Mouse (Mus musculus) heart, postnatal 14 days (tissue): ENCODE results near the gene Hivep3. TPM values are rescaled to one million over a fixed set of nuclear protein-coding genes. Genes with fewer than 3 reads are reported as not detected.

Source experiments
- DNase-seq, 2 experiments: peaks; one replicate each; pipeline ENCODE4 v3.0.0; 2021 to 2022
- intact Hi-C: fragments of 180-260 bp; cut with DNase I; formaldehyde crosslinking; loops from one replicate; pipeline ENCODE4 v1.15.1; 2025
- total RNA-seq, 2 experiments: library from RNA; stranded (reverse); gene quantifications; 2 replicates each; pipeline ENCODE4 v1.2.3; 2021

Gene Hivep3
- total RNA-seq, 2 experiments from 2014 or later, result 5.7 to 6.3 TPM

DNA sequence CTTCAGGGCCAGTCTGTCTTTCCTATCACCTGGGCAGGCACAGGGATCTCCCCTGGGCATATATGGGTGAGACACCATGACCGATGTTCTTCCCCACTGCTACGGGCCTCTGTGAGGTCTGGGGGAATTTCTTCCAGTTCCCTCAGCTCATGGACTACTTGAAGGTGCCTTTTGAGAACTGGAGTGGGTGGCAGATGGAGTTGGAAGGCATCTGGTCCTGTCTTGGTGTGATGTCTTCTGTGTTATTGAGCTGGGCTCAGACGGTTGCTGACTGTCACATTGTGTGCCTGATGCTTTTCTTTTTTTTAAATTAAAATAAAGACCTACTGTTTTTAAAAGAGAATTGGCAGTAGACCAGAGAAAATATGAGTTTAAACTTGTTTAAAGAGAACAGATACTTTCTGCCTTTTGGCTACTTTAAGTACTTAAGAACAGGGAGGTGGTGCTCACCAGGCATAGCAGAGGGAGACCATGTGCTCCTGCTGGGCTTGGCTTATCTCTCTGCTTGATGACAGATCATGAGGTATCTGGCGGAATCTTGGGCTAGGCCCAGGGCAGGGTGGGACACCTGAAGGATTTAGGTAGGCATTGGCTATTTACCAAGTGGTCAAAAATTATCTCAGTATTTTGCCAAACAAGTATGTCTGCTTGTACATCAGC lies 26.1 kb downstream of the Hivep3 start:
- no peak for DNase-seq
- intact Hi-C loops, result no loop called here

GRCm38 (mm10) chr4:119760820-119761219 lies 27.2 kb downstream of the Hivep3 start:
- DNase-seq, result no peak
- intact Hi-C loops, result no loop called here

DNA sequence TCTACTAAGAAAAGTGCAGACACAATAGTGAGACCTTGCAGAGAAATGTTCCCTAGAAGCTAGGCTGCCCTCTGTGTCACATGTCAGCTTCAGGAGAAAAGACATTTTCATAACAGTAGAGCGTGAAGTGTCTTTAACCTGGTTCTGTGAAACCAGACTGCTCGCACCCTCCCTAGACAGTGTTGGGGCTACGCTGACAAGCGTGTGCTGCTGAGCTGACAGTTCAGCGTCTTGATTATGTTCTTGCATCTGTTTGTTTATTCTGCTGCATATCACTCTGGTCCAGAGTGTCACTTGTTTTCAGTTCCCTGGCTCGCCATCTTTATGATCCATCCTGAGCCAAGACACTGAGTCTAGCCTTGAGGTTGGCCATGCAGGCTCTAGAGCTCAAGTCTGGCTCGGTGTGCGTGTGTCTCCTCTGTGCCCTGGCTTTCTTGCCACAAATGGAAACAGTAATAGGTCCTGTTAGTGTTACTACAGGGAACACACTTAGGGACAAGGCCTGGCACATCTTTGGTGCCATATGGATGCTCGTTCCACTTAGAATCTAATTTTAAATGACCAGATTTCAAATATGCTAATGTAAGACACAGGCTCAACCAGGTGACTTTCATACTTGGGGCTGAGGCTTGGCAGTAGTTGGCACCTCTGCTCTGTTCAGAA lies 28.0 kb downstream of the Hivep3 start:
- no peak for DNase-seq
- intact Hi-C loops, result no loop called here

- no peak for DNase-seq
- intact Hi-C loops, result no loop called here
Measured at GRCm38 (mm10) chr4:119762171-119762570, 28.6 kb downstream of the Hivep3 start.

DNA sequence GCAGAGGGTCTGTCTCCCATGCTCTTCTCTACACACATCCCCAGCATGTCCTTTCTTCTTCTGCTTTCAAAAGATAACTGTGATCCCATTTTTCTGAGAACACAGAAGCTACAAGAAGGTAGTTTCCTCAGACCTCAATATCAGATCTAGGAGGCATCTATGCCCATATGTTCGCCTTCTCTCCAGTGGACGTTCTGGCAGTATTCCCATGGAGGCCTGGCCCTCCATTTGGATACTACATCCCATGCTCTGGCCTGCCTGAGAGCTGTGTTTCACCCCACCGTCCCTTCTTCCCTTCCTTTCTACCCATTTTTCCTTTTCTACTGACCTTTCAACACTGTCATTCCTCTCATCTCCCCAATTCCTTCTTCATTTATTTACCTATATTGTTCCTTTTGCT lies 34.5 kb downstream of the Hivep3 start:
- intact Hi-C loops, result no loop called here
- DNase-seq, result no peak

DNA sequence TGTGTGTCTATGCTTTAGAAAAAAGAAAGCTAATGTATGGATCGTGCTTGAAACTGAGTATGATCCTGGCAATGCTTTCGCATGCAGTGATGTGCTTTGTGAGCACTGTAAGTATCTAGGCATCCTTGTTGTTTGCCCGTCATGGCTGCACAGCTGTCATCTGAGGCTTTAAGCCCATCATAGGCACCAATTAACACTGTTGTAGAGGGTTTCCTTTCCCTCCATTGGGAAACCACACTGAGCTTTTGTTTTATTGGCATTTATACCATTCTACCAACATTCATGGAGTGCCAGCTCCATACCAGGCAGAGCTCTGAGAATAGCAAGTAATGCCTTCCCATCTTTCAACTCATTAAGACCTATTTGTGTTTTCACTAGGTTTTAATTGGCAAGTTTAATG lies 42.3 kb downstream of the Hivep3 start:
- intact Hi-C loops, result no loop called here
- no peak for DNase-seq

- intact Hi-C loops, result no loop called here
- DNase-seq, result no peak
Measured at GRCm38 (mm10) chr4:119777146-119777545, 43.6 kb downstream of the Hivep3 start.

GRCm38 (mm10) chr4:119779561-119780400 lies 46.2 kb downstream of the Hivep3 start:
- intact Hi-C loops, result no loop called here
- DNase-seq, result peak; percentile 15 to 51

DNA sequence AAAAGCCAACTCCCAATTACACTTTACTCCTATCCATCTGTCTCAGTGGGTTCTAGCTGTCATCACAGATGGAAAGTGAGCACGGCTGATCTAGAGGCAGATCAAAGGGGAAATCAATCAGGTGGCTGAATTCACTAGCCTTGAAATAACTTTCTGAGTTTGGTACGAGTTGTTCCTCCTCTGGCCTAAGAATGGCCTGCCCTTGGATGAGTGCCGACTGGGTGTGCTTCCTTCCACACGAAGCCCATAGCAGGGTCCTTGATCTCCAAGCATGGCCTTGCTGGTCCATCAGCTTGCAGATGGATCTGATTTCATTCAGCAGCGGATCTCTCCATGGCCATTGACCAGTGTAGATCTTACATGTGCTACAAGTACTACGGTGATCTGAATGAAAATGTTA lies 47.3 kb downstream of the Hivep3 start:
- intact Hi-C loops, result no loop called here
- no peak for DNase-seq

GRCm38 (mm10) chr4:119784959-119785358 lies 51.4 kb downstream of the Hivep3 start:
- no peak for DNase-seq
- intact Hi-C loops, result no loop called here

- intact Hi-C loops, result no loop called here
- no peak for DNase-seq
Measured at GRCm38 (mm10) chr4:119786307-119786706, 52.7 kb downstream of the Hivep3 start.

DNA sequence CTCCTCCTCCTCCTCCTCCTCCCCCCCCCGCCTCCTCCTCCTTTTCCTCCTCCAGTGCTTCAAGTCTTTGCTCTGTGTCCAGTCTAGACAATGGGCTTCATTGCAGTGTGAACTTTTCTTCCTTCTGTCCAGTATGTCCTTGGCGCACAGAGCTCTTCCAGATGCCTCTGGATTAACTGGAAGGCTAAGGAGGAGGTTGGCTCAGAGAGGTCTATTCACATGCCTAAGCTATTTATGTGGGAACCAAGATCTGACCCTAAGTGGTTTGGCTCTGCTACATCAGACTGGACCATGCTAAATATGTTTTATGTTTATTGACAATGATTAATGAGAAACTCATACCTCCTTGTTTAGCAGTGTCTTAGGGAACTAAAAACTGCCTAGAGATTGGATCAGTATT lies 53.1 kb downstream of the Hivep3 start:
- intact Hi-C loops, result no loop called here
- peak; percentile 9 for DNase-seq

GRCm38 (mm10) chr4:119788746-119789145 lies 55.2 kb downstream of the Hivep3 start:
- no peak for DNase-seq
- intact Hi-C loops, result no loop called here

GRCm38 (mm10) chr4:119789495-119790148 lies 56.0 kb downstream of the Hivep3 start:
- intact Hi-C loops, result no loop called here
- DNase-seq, result no peak

DNA sequence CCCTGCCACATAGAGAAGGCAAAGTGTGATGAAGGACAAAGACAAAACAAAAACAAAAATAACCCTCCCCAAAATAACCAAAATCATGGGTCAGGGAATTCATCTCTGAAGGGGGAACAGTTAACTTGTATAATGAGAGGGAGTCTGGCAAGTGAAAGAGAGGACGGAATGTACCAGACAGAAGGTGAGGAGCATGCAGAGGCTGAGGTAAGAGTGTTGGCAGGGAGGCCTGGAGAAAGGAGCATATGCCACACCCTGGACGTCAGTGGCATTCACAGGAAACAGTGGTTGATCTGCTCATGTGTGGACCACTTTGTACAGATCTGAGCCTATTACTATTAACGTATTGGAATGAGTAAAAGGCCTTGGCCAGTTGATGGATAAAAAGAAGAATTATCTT lies 65.3 kb downstream of the Hivep3 start:
- DNase-seq, result no peak
- intact Hi-C loops, result no loop called here

- intact Hi-C loops, result loop anchor here (5.0 kb wide), 1 partner anchor 174 kb away; no protein-coding TSS in a partner anchor
- DNase-seq, result no peak
Measured at GRCm38 (mm10) chr4:119806556-119806955, 73.0 kb downstream of the Hivep3 start.

GRCm38 (mm10) chr4:119807359-119807758 lies 73.8 kb downstream of the Hivep3 start:
- no peak for DNase-seq
- intact Hi-C loops, result loop anchor here (5.0 kb wide), 1 partner anchor 175 kb away; no protein-coding TSS in a partner anchor

DNA sequence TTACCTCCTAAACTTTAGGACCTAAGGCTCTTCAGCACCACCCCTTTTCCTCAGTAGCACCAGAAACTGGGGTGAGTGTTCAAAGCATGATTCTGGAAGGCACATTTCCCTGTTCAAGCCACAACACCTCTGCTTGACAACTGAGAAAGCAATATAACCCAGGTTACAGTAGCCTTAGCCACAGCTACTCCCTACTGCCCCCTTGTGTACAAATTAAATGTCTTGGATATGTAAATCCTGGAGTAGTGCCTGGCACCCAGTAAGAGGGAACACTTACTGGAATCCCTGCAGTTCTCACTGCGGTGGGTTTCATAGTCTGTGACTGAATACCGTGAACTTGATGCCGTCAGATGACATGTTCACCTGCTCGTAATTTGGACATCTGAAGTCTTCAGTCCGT lies 75.7 kb downstream of the Hivep3 start:
- intact Hi-C loops, result loop anchor here (5.0 kb wide), 1 partner anchor 177 kb away; no protein-coding TSS in a partner anchor
- no peak for DNase-seq

DNA sequence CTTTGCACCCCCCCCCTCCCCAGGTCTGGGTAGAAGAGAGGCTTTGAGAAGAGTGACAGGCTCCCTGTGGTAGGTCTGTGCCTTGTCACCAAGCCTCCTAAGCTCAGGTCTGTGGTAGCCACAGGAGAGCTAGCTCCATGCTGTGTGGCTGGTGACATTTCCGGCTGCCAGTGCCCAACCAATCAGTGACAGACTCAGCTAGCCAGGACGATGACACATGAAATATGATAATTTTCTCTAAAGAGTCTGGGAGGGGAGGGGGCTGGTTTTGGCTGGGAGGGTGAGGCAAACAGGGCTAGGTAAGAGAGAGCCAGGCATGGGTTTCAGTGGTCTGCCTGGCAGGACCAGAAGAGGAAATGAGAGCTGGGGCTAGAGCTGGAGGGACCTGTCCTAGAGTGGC lies 79.2 kb downstream of the Hivep3 start:
- intact Hi-C loops, result loop anchor here (5.0 kb wide), 2 partner anchors 80 to 295 kb away; partner anchors contain the start of gene Hivep3
- DNase-seq, result peak in 1 of 2 experiments; percentile 37

GRCm38 (mm10) chr4:119813500-119814184 lies 80.1 kb downstream of the Hivep3 start:
- intact Hi-C loops, result loop anchor here (5.0 kb wide), 2 partner anchors 81 to 294 kb away; partner anchors contain the start of gene Hivep3
- DNase-seq, result no peak
